Mouse (Mus musculus) v-Abl transformed pro-B cells (cell line): ENCODE data around the gene Olfr1432.
"Not testable (repeated sequence)": the region's sequence is repeated elsewhere in the genome, so short reads cannot be mapped to it uniquely, and the experiment has no call there.

ENCODE experiments used
- in situ Hi-C, 2 experiments: fragments of 400-800 bp; cut with MboI; formaldehyde crosslinking; loops; one replicate each; pipeline ENCODE4 v1.15.1; 2025; ENCODE audit not compliant: unreplicated experiment in 2 of 2

Gene Olfr1432

GRCm38 (mm10) chr19:12232496-12232895 lies at the start of gene Olfr1432:
Gene Olfr1432 (minus strand): TSS chr19:12232596.
- in situ Hi-C loops = not testable (repeated sequence)

- in situ Hi-C loops = no loop called here
These were observed 47.2 kb upstream of the Olfr1432 start, which contains the start of gene Olfr1434 for GRCm38 (mm10) chr19:12279554-12279953. Gene Olfr1434 (plus strand): TSS chr19:12279854.

GRCm38 (mm10) chr19:12260732-12261131 lies 28.3 kb upstream of the Olfr1432 start, which contains the start of gene Olfr235:
Gene Olfr235 (plus strand): TSS chr19:12261032.
- in situ Hi-C loops = no loop called here

- in situ Hi-C loops = no loop called here
These were observed 9.2 kb upstream of the Olfr1432 start, which contains the start of gene Olfr262 for GRCm38 (mm10) chr19:12241559-12241958. Gene Olfr262 (minus strand): TSS chr19:12241659.

GRCm38 (mm10) chr19:12200334-12200733 lies 32.1 kb downstream of the Olfr1432 start, which contains the start of gene Olfr1431:
Gene Olfr1431 (plus strand): TSS chr19:12200634.
- in situ Hi-C loops = no loop called here

- in situ Hi-C loops = not testable (repeated sequence)
These were observed 33.3 kb downstream of the Olfr1432 start for GRCm38 (mm10) chr19:12199076-12199475.
